Mouse (Mus musculus) frontal cortex, postnatal 14 days (tissue): ENCODE measurements around the gene Efcab6.

Experiments
- DNase-seq, 2 experiments: peaks; one replicate each; pipeline ENCODE4 v3.0.0; 2022; ENCODE audit warnings: low spot score in 2 of 2

Gene Efcab6

GRCm38 (mm10) chr15:84065701-84066100, 522 bp upstream of the Efcab6 start:
- no peak for DNase-seq

GRCm38 (mm10) chr15:84058841-84059240, 6.3 kb downstream of the Efcab6 start:
- DNase-seq: no peak

DNA sequence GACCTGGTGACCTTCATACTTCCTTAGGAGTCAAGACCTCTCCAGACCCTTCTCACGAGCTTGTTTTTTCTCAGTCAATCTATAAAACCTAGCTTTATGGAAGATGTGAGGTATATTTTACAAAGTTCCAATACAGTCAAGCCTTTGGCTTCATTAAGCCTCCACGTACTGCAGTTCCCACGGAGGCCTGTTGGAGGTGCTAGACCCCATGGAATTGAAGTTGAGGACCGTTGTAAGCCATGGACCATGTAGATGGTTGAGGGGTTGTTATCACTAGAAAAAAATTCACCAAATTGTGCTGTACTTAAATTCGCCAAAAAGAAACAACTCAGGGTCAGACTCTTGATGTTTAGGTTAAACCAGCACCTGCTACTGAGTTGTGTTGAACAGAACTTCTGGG, 9.1 kb downstream of the Efcab6 start:
- DNase-seq: no peak

DNA sequence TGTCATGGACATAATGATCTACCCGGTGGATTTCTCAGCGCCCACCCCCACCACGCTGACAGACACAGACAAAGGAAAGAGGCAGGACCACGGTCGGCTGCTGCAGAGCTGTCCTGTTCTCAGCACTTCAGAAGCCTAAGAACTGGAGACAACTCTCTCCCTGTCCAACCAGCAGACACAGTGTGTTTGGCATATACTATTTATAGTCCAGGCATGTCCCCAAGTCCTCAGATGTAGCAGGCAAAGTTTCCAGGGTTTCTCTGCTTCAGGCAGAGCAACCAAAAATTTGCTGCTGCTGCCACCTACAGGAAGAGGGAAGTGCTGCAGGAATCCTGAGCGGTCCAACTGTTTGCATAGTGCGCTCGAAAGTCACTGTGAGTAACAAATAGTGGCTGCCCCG, 11.3 kb downstream of the Efcab6 start:
- DNase-seq: peak; percentile 61 to 87

DNA sequence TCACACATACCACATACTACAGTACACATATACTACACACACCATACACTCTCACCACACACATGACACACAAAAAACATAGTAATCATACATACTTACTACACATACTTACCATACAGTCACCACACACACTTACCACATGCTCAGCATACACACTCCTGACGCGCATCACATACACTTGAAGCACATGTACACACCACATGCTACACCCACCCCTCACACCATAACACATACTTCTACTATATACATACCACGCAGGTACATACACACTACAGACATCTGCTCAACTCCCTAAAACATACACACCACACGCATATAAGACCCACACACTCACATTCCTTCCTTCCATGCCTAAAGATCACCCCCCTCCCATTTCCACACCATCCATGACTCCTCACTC, 11.9 kb downstream of the Efcab6 start:
- no peak for DNase-seq

- DNase-seq: no peak
Measured at GRCm38 (mm10) chr15:84052390-84052789, 12.8 kb downstream of the Efcab6 start.

DNA sequence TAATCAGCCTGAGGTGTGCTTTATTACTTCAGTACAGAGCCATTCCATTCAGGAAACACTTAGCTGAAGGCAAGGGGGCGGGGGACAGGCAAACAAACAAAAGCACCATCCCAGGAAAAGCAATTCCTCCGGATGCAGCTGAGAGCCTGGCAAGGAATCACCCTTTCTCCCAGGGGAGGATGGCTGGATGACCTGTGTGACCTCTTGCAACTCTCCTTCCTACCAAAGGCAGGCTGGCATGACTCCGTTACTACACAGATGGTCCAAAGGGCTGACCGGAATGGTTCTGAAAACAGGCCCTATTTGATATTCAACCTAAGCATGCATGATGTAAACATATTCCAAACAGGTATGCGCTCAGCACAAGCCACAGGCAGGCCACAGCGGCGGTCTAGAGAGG, 15.6 kb downstream of the Efcab6 start:
- DNase-seq: no peak

DNA sequence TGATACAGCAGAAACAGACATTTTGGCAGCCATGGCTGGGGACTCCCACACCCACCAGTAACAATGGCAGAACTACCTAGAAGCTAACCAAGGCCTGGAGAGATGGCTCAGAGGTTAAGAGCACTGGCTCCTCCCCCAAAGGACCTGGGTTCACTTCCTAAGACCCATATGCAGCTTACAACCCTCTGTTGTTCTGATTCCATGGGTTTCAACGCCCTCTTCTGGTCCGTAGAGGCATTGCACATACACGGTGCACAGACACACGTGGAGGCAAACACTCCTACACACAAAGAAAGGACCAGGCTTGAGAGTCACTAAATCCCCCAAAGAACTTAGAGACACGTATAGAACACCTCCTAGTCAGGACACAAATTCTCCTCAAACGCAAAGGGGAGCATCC, 19.6 kb downstream of the Efcab6 start:
- no peak for DNase-seq

DNA sequence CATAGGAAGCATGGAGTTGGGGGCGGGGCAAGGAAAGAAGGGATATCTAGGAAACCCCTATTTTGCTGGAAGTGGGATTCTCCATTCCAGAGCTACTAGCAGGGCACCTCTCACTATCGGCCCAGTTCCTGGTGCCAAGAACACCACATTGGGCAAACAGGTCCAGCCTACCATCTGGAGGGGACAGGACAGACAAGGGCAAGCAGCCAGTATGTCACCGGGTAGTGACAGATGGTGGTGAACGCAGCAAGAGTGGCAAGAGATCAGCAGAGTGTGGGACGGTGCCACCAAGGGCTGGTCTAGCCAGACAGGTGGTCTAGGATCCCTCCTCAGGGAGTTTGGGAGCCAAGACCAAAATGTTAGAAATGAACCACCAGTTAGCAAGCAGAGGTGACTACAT, 28.1 kb downstream of the Efcab6 start:
- no peak for DNase-seq

GRCm38 (mm10) chr15:84025651-84026050, 39.5 kb downstream of the Efcab6 start:
- no peak for DNase-seq

DNA sequence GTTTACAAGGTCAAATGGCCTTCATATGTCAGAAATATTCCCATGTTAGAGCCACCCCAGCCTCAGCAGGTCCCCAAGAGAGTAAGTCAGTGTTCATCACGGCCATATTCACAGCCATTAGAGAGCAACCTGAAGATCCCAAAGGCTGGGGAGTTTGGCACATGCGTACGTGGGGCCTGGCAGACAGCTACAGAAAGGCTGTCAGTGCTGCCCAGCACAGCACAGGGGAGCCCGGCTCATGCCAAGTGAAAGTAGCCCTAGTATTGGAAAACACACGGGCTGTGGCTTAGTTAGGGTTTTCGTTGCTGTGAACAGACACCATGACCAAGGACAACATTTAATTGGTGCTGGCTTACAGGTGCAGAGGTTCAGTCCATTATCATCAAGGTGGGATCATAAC, 40.3 kb downstream of the Efcab6 start:
- no peak for DNase-seq

DNA sequence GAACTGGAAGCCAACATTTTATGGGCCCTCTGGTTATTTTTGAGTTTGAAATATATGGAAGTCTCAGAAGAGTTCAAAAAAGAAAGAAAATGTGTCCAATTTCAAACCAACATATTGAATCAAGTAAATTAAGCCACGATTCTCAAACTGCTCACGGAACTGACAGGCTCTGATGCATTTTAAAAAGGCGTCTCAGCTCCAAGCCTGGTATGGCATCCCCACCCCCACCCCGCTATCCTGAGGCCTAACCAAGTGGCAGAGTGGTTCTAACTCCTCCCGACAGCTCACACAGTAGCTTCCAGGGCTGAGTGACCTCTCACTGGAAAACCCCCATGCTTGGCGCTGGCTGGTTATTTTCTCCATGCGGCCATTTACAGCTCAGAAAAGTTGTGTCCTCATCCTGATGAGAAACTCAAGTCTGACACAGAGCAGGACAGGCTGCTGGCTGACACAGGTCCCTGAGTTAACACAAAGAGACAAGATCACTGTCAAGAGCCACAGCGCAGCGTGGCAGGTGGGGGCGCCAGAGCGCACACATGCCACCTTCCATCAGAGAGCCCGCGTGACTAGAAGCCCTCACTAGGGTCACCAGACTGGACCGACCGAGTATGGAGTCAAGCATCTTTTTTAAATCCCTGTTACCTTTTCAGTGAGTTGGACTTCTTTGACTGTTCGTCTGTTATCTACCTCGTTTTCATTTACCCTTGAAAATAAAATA, 55.7 kb downstream of the Efcab6 start:
- no peak for DNase-seq

GRCm38 (mm10) chr15:84004306-84004705, 60.9 kb downstream of the Efcab6 start:
- DNase-seq: no peak

GRCm38 (mm10) chr15:83999071-83999470, 66.1 kb downstream of the Efcab6 start:
- no peak for DNase-seq

- DNase-seq: no peak
Measured at GRCm38 (mm10) chr15:83998586-83998985, 66.6 kb downstream of the Efcab6 start.

GRCm38 (mm10) chr15:83998115-83998514, 67.1 kb downstream of the Efcab6 start:
- DNase-seq: peak; percentile 52 to 58

GRCm38 (mm10) chr15:83997550-83997949, 67.6 kb downstream of the Efcab6 start:
- DNase-seq: no peak

GRCm38 (mm10) chr15:83996864-83997263, 68.3 kb downstream of the Efcab6 start:
- no peak for DNase-seq

- DNase-seq: peak; percentile 41 to 62
Measured at GRCm38 (mm10) chr15:83992191-83992590, 73.0 kb downstream of the Efcab6 start.

DNA sequence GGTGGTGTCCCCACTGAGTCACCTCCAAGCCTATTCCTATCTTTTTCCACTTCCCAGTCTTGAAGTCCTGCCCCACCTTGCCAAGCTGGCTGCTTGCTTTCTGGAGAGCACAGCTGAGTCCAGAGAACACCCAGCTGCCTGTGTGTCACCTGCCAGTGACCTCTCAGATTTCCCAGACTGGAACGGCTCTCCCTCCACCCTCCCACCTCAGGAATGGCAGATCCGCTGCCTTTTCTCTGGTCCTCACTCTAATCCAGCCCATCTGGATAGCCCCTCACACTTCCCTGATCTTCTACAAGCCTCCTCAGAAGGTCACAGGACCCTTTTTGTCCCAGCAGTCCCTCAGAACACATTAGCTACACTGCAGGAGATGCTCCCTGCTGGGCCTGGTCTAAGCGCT, 73.7 kb downstream of the Efcab6 start:
- DNase-seq: no peak

DNA sequence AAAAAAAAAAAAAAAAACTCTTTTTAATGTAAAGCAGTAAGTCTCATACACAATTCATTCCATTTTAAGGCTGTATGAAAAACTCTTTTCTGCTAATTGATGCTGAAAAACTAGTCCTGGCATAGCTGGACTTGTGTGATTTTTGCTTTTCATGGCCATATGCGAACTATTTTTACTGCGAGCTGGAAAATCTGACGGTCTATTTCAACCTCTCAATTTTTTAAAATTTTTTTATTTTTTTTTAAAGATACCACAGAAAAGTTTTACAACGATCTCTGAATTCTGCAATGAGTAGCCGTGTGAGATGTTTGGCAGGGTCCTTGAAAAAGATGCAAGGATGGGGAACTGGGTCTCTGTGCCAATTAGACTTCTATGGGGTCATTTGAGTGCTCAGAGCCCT, 75.9 kb downstream of the Efcab6 start:
- DNase-seq: no peak

GRCm38 (mm10) chr15:83988087-83988486, 77.1 kb downstream of the Efcab6 start:
- no peak for DNase-seq

DNA sequence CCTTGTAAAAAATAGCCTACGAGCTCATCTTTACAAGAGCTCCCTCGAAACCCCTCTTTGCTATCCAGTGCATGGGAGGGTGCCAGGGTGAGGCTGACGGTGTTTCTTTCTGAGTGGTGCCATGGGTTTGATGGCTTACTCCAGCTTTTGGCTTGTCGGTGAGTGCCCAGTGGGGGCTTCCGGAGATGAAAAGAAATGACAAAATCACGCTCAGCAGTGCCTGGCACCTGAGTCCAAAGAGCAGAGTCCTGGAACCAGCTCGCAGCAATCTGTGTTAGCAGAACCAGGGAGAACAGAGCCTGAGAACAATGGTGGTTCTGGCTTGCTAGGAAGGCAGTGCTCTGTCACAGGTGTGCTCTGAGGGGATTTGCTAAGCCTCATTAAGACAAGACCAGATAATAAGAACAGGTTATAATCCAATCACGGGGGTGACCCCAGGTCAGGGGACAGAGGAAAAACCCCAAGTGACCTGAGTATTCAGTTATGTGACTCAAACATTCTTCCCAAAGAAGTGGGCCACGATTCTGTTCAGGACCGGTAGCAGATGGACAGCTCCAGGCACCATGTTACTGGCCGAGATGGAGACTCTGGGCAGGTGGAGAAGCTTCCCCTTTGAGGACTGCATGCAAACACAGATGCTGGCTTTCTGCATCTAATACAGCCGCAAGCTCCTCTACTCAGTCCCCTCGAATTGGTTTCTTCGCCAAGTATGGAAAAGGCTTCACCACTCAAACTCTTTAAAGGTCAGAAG, 82.8 kb downstream of the Efcab6 start:
- DNase-seq: no peak
